Mouse (Mus musculus): ENCODE results near the gene Adipor2. TPM values are rescaled to one million over a fixed set of nuclear protein-coding genes. Genes with fewer than 3 reads are reported as not detected.

Adipor2 gene
- polyA plus RNA-seq, 1 experiment from 2014 or later = 18.7 TPM

DNA sequence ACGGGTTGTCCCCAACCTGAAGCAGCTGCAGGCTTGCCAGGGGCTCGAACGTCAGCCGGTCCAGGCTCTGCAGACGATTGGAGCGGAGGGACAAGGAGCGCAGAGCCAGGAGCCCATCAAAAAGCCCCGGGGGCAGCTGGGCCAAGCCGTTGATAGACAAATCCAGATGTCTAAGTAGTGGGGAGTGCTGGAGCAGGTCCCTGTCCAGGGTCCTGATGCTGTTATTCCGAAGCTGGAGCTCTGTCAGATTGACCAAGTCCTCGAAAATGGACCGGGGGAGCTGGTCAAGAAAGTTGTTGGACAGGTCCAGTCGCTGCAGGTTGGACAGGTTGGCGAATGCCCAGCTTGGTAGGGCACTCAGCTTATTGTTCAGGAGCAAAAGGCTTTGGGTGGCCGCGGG, 97.0 kb downstream of the Adipor2 start:
- Histone ChIP-seq H3K4me1 (ENCODE audit: control insufficient read depth, insufficient read depth, low read length) (no peaks in the 10 kb centered on the region), H3K9me3 (ENCODE audit: control insufficient read depth, low read length) (no peaks in the 10 kb centered on the region), H3K4me2 (ENCODE audit: low read depth, severe bottlenecking) (no peak overlapping the region), H3K9ac (ENCODE audit: low read length) (no peak overlapping the region), H3K27ac (replicated peaks; ENCODE audit: low read depth, low read length) (no peak overlapping the region), H3K27me3 (ENCODE audit: control insufficient read depth, insufficient read depth, low read length) (no peaks in the 10 kb centered on the region), H3K4me3 (ENCODE audit: low read depth, low read length) (no peak overlapping the region), H3K36me3 (ENCODE audit: control insufficient read depth, insufficient read depth, low read length) (no peaks in the 10 kb centered on the region)
- 28% methylated on average over 16 of the region's 16 CpGs for WGBS
- ATAC-seq (ENCODE audit: insufficient number of reproducible peaks, low FRiP score, low TSS enrichment, low read depth) = no peak
- DNase-seq (ENCODE audit: low spot score) = peak; percentile 84

DNA sequence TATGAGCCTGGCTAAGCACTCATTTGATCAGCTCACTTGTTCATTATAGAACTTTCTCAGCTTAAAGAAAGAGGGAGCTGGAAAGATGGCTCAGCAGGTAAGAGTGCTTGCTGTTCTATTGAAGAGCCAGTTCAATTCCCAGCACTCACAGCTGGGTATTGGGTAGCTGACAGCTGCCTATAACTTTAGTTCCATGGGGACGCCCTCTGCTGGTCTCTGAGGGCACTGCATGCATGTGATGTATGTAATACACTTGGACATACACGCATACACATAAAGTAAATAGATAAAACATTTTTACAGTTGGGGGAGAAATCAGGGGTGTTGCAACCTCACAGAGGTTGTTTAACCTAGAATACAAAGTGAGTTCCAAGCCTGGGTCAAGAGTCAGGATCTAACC, 98.1 kb downstream of the Adipor2 start:
- Histone ChIP-seq H3K4me1 (ENCODE audit: control insufficient read depth, insufficient read depth, low read length) (no peaks in the 10 kb centered on the region), H3K27me3 (ENCODE audit: control insufficient read depth, insufficient read depth, low read length) (no peaks in the 10 kb centered on the region), H3K27ac (replicated peaks; ENCODE audit: low read depth, low read length) (no peak overlapping the region), H3K4me3 (ENCODE audit: low read depth, low read length) (no peak overlapping the region), H3K4me2 (ENCODE audit: low read depth, severe bottlenecking) (no peak overlapping the region), H3K36me3 (ENCODE audit: control insufficient read depth, insufficient read depth, low read length) (no peaks in the 10 kb centered on the region), H3K9ac (ENCODE audit: low read length) (no peak overlapping the region), H3K9me3 (ENCODE audit: control insufficient read depth, low read length) (no peaks in the 10 kb centered on the region)
- WGBS = 88% methylated on average over 2 of the region's 2 CpGs
- ATAC-seq (ENCODE audit: insufficient number of reproducible peaks, low FRiP score, low TSS enrichment, low read depth) = no peak
- DNase-seq (ENCODE audit: low spot score) = no peak

DNA sequence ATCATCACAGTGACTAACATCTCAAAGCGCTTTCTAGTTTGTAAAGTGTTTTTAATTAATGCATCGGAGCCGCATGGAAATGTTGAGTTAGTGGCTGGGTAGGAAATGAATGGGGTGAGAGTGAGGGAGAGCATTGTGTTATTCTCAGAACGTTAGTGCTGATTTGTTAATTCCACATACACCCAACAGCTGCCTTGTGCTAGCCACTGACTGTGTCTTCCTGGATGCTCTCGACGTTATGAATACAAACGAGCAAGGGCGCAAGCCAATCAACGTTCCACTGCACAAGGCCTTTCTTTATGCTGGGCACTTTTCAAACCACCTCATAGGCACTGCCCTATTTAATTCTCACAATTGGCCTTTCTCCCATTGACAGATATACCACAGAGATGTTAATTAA, 98.8 kb downstream of the Adipor2 start:
- DNase-seq (ENCODE audit: low spot score) = no peak
- Histone ChIP-seq H3K4me1 (ENCODE audit: control insufficient read depth, insufficient read depth, low read length) (0 out of 2 replicates have a peak, but pooled peaks cover 2% of the 10 kb centered on the region), H3K4me3 (ENCODE audit: low read depth, low read length) (no peak overlapping the region), H3K27me3 (ENCODE audit: control insufficient read depth, insufficient read depth, low read length) (no peaks in the 10 kb centered on the region), H3K4me2 (ENCODE audit: low read depth, severe bottlenecking) (no peak overlapping the region), H3K9me3 (ENCODE audit: control insufficient read depth, low read length) (no peaks in the 10 kb centered on the region), H3K27ac (replicated peaks; ENCODE audit: low read depth, low read length) (no peak overlapping the region), H3K36me3 (ENCODE audit: control insufficient read depth, insufficient read depth, low read length) (no peaks in the 10 kb centered on the region), H3K9ac (ENCODE audit: low read length) (no peak overlapping the region)
- 84% methylated on average over 9 of the region's 9 CpGs for WGBS
- no peak for ATAC-seq (ENCODE audit: insufficient number of reproducible peaks, low FRiP score, low TSS enrichment, low read depth)

DNA sequence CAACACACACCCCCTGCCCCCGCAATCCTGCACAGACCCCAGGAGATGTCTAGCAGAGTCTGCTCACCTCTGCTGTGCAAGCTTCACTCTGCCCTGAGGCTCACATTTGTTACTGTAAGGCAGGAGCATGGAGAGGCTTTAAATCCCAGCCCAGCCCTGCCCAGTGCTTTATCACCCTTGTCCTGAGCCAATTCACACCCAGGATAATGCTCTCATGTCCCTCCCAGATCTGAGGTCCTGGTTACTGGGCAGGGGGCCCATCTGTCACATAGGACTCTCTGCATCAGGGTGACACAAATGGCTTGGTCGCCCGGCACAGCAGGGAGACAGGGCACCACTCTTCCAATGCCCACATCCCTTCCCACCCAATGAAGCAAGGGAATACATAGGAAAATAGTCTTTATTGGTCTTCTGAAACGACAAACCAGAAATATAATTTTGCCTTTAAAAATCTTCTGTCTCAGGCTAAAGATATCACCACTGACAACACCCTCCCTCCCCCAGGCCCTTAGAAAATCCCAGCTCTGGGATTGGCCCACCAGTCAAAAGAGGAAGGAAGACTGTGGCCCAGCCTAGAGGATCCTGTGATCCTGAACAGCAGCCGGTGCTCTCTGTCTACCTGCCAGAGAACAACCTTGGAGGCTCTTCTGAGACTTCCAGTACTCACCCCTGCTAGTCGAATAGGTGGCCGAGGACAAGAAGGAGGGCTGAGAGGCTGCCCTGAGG, 102.6 kb downstream of the Adipor2 start:
- DNase-seq (ENCODE audit: low spot score) = no peak
- no peak overlapping the region for H3K4me3 ChIP-seq (ENCODE audit: low read depth, low read length)
- H3K4me2 ChIP-seq (ENCODE audit: low read depth, severe bottlenecking) = no peak overlapping the region
- H3K27me3 ChIP-seq (ENCODE audit: control insufficient read depth, insufficient read depth, low read length) = no peaks in the 10 kb centered on the region
- WGBS = 37% methylated on average over 7 of the region's 7 CpGs
- H3K27ac ChIP-seq (replicated peaks; ENCODE audit: low read depth, low read length) = no peak overlapping the region
- 0 out of 2 replicates have a peak, but pooled peaks cover 2% of the 10 kb centered on the region for H3K4me1 ChIP-seq (ENCODE audit: control insufficient read depth, insufficient read depth, low read length)
- H3K9me3 ChIP-seq (ENCODE audit: control insufficient read depth, low read length) = no peaks in the 10 kb centered on the region
- H3K36me3 ChIP-seq (ENCODE audit: control insufficient read depth, insufficient read depth, low read length) = no peaks in the 10 kb centered on the region
- ATAC-seq (ENCODE audit: insufficient number of reproducible peaks, low FRiP score, low TSS enrichment, low read depth) = no peak
- no peak overlapping the region for H3K9ac ChIP-seq (ENCODE audit: low read length)

DNA sequence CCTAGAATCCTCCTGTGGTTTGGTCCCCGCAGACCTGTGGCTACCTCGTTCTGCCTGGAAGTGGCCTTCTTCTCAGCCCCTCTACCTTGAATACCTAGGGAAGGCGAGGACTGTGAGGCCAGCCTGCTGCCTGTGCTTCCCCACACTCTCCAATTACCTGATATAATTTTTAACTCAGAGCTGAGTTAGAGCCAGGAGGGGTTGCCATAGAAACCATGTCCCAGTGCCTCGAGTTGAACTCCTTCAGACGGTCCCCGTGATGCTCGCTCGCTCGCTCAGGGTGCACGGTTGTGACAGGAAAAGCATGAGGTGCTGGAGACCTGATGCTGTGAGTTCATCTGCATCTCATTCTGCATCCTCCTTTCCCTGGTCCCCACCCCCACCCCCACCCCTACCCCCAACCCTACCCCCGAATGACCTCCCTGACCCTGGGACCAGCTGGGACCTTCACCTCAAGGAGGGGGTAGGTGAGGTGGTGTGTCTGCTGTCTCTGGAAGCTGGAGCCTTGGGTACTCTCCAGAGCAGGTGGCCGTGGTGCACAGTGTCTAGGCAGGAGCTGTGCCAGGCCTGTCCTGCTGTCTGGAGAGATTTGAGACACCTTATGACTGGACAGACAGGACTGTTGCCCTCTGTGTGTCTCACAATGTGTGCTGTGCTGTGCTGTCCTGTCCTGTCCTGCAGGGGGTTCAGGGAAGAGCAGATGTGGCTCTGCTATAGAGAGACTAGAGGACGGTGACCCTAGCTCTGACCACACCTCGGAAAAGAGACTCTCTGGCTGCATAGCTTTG, 103.7 kb downstream of the Adipor2 start:
- Histone ChIP-seq H3K36me3 (ENCODE audit: control insufficient read depth, insufficient read depth, low read length) (no peaks in the 10 kb centered on the region), H3K27ac (replicated peaks; ENCODE audit: low read depth, low read length) (no peak overlapping the region), H3K9me3 (ENCODE audit: control insufficient read depth, low read length) (no peaks in the 10 kb centered on the region), H3K4me2 (ENCODE audit: low read depth, severe bottlenecking) (no peak overlapping the region), H3K4me3 (ENCODE audit: low read depth, low read length) (no peak overlapping the region), H3K4me1 (ENCODE audit: control insufficient read depth, insufficient read depth, low read length) (0 out of 2 replicates have a peak, but pooled peaks cover 2% of the 10 kb centered on the region), H3K27me3 (ENCODE audit: control insufficient read depth, insufficient read depth, low read length) (no peaks in the 10 kb centered on the region), H3K9ac (ENCODE audit: low read length) (no peak overlapping the region)
- no peak for DNase-seq (ENCODE audit: low spot score)
- 57% methylated on average over 14 of the region's 14 CpGs for WGBS
- no peak for ATAC-seq (ENCODE audit: insufficient number of reproducible peaks, low FRiP score, low TSS enrichment, low read depth)

DNA sequence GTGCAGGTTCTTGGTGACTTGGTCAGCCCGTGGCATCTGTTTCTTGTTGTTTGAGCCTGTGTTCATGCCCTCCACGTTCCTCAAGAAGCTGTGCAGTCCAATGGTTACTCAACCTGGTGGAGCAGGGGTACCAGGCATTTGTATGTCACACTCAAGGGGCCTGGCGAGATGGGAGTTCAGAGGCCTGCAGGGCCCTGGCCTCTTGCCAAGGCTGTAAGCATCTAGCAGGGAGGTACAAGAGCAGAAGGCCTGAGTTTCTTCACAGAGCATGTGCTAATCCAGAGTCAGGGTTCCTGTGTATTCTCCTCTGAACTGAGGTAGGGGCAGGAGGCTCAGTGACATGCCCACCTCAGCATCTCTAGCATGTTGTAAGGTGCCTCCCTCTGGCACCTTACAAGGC, 104.4 kb downstream of the Adipor2 start:
- Histone ChIP-seq H3K9ac (ENCODE audit: low read length) (no peak overlapping the region), H3K4me1 (ENCODE audit: control insufficient read depth, insufficient read depth, low read length) (0 out of 2 replicates have a peak, but pooled peaks cover 2% of the 10 kb centered on the region), H3K27ac (replicated peaks; ENCODE audit: low read depth, low read length) (no peak overlapping the region), H3K4me2 (ENCODE audit: low read depth, severe bottlenecking) (no peak overlapping the region), H3K27me3 (ENCODE audit: control insufficient read depth, insufficient read depth, low read length) (no peaks in the 10 kb centered on the region), H3K4me3 (ENCODE audit: low read depth, low read length) (no peak overlapping the region), H3K36me3 (ENCODE audit: control insufficient read depth, insufficient read depth, low read length) (no peaks in the 10 kb centered on the region), H3K9me3 (ENCODE audit: control insufficient read depth, low read length) (no peaks in the 10 kb centered on the region)
- DNase-seq (ENCODE audit: low spot score) = no peak
- no peak for ATAC-seq (ENCODE audit: insufficient number of reproducible peaks, low FRiP score, low TSS enrichment, low read depth)
- 81% methylated on average over 3 of the region's 3 CpGs for WGBS

DNA sequence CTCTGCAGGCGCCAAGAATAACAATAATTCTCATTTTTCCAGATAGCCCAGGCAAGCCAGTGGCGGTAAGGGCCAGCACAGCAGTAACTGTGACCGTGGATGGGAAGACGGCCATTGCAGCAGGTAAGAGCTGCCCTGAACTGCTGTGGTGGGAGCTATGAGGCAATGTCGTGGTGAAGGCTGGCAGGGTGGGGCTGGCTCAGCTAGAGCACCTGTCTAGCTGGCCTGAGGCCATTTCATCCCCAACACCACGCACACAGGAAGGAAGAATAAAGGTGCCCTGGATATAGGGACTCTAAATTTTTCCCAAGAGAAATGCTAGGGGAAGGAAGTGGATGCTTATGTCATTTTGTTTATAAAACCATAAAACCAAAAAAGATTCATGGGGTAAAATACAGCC, 105.1 kb downstream of the Adipor2 start:
- WGBS = 78% methylated on average over 6 of the region's 6 CpGs
- Histone ChIP-seq H3K9me3 (ENCODE audit: control insufficient read depth, low read length) (no peaks in the 10 kb centered on the region), H3K4me2 (ENCODE audit: low read depth, severe bottlenecking) (no peak overlapping the region), H3K27ac (replicated peaks; ENCODE audit: low read depth, low read length) (no peak overlapping the region), H3K27me3 (ENCODE audit: control insufficient read depth, insufficient read depth, low read length) (no peaks in the 10 kb centered on the region), H3K36me3 (ENCODE audit: control insufficient read depth, insufficient read depth, low read length) (no peaks in the 10 kb centered on the region), H3K4me3 (ENCODE audit: low read depth, low read length) (no peak overlapping the region), H3K4me1 (ENCODE audit: control insufficient read depth, insufficient read depth, low read length) (0 out of 2 replicates have a peak, but pooled peaks cover 2% of the 10 kb centered on the region), H3K9ac (ENCODE audit: low read length) (no peak overlapping the region)
- ATAC-seq (ENCODE audit: insufficient number of reproducible peaks, low FRiP score, low TSS enrichment, low read depth) = no peak
- no peak for DNase-seq (ENCODE audit: low spot score)

DNA sequence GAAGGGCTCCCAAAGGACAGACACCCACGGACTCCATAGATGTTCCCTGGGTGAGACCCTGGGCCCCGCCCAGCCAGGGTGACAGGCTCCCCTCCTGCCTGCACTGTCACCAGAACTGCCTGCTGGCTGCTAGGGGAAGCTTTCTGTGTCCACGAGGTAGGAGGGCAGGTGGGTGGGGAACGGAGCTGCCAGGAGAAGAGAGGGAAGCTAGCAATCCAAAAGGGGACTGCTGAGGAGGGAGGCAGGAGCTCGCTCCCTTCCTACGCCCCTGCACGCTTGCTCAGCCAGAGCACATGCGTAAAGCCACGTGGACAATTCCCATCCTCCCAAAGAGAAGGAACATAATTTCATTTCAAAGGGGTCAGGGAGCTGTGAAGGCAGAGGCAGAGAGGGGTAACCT, 107.3 kb downstream of the Adipor2 start:
- WGBS = 64% methylated on average over 9 of the region's 9 CpGs
- no peak overlapping the region for H3K4me3 ChIP-seq (ENCODE audit: low read depth, low read length)
- H3K36me3 ChIP-seq (ENCODE audit: control insufficient read depth, insufficient read depth, low read length) = no peaks in the 10 kb centered on the region
- no peak overlapping the region for H3K27ac ChIP-seq (replicated peaks; ENCODE audit: low read depth, low read length)
- ATAC-seq (ENCODE audit: insufficient number of reproducible peaks, low FRiP score, low TSS enrichment, low read depth) = no peak
- 0 out of 2 replicates have a peak, but pooled peaks cover 2% of the 10 kb centered on the region for H3K4me1 ChIP-seq (ENCODE audit: control insufficient read depth, insufficient read depth, low read length)
- DNase-seq (ENCODE audit: low spot score) = no peak
- H3K27me3 ChIP-seq (ENCODE audit: control insufficient read depth, insufficient read depth, low read length) = no peaks in the 10 kb centered on the region
- no peak overlapping the region for H3K9ac ChIP-seq (ENCODE audit: low read length)
- no peaks in the 10 kb centered on the region for H3K9me3 ChIP-seq (ENCODE audit: control insufficient read depth, low read length)
- no peak overlapping the region for H3K4me2 ChIP-seq (ENCODE audit: low read depth, severe bottlenecking)
